Mouse (Mus musculus) layer of hippocampus, adult 11-12 months (tissue): ENCODE results near the gene Maff.

Experiments
- DNase-seq: peaks from one replicate; pipeline ENCODE4 v3.0.0; 2022; ENCODE audit warnings: low spot score

The Maff gene

DNA sequence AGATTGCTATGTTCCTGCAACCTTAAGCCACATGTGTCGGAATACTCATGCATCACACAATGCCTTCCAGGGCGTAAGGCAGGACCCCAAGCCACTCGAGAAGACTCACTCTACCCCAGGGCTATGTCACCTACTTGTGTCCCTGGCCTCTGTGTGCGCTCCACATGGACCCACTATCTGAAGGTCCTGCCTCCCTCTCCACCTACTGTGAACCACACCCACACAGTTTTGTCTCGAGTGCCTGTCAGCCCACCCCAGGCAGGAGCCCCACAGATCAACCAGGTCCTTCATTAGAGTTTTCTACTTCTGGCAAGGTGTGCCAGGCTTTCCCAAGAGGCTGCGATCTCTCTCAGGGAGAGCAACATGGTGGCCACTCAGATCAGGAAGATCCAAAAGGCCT is 48.9 kb downstream of the Maff start:
- DNase-seq, result no peak

DNA sequence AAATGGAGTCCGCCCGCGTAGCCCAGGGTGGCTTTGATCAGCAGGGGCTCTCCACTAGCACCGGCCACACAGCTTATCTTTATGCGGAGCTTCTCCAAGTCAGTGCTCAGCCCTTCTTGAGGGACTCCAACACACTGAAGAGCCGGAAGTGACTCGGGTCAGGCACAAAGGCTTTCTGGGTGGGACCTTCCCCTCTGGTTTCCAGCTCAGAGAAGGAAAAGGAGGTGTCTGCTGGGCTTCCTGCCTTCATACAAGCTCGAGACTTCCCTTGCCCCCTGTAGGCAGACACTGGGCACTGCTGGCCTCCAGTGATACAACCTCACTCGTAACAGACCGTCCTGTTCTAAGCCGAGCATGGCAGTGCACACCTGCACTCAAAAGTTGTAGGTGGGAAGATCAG is 50.3 kb downstream of the Maff start:
- DNase-seq, result no peak

DNA sequence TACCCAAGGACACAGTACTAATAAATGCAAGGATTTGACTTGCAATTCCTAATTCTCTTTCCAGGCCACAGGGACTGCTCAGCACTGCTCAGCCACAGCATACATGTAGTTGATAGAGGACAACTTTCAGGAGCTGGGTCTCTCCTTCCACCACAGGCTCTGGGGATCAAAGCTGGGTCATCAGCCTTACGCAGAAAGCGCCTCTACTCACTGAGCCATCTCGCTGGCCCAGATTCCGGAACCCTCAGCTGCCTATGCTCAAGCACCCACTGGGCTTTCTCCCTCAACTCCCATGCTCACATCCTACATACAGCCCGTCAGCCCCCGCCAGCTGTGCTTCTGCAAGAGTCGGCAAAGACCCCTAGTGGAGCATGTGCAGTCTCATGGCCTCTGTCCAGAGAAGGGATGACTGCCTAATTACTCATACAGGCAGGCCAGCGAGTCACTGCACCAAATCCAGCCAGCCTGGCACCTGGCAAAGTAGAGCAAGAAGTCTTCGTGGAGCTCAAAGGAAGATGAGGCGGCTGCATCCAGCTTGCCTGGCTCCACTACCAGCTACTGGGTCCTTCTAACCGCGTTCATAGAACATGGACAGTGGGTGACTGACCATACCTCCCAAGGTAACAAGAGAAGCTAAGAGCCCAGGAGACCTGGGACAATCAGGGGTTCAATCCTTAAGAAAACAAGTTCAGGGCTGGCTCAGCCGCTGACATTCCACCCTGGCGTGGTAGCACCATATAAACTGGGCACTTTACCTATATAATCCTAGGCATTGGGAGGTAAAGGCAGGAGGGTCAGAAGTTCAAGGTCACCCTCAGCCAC is 53.0 kb downstream of the Maff start:
- DNase-seq, result no peak

DNA sequence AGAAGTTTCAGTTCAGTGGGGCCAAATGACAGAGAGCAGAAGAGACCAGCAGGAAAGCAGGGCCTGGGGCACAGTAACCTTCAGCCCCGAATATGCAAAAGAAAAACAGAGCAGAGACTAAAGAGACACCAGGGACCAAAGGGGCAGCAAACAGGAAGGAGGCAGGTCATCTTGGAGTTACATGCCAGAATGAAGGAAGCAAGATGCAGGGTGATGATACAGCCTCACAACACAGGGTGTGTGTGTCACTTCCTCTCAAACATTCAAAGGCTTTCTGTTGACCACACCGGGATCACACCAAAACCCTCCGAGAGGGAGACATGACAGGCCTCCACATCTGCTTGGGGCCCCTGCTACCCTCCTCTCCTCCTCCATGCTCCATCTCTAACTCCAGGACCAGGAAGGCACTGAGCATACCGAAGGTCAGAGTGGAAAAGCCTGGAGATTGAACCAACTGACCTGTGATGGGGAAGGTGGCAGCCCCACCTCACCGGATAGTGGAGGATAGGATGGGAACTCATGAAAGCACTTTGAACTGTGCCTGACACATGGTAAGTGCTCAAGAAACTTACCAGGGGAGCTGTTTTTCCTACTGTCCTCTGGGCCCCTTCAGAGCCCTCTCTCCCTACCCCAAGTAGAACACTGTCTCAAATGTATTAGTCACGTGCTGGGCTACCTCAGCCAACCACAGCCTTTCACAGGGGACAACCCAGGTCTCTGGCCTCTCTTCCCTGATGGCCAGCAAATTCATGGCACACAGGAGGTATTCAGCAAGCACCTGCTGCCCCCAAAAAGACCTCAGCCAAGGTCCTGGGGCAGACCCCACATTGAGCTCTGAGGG is 53.9 kb downstream of the Maff start:
- DNase-seq, result no peak

DNA sequence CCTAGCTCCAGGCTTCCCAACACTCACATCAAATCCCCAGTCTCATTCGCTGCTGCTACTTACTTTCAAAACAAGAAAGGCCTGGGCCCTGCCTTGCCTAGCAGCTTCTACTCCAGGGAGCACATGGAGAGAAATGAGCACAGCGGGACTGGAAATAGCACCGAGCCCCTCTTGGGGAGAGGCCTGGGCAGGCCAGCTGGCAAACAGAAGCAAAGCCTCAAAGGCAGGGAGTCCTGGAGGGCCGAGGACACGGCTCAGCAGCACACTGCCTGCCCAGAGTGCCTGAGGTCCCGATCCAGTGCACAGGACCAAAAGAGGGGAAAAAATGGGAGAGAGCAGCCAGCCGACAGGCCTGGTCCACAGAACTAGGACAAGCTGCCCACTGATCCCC is 54.5 kb downstream of the Maff start:
- no peak for DNase-seq

DNA sequence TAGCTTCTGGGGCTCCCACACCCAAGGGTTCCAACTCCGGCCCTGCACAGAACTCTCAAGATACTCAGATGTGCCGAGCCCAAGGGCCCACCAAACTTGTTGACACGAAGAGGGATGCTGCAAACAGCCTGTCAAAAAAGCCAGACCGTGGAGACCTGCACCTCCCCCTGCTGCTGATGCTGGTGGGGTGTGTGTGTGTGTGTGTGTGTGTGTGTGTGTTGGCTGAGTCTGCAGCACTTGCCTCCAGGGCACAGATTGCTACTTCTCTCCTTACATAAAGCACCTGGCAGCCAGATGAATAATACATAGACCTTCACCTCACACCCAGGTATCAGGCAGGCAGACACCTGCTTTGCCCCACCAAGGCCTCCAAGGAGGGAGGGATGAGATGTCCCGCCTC is 55.8 kb downstream of the Maff start:
- DNase-seq, result no peak

DNA sequence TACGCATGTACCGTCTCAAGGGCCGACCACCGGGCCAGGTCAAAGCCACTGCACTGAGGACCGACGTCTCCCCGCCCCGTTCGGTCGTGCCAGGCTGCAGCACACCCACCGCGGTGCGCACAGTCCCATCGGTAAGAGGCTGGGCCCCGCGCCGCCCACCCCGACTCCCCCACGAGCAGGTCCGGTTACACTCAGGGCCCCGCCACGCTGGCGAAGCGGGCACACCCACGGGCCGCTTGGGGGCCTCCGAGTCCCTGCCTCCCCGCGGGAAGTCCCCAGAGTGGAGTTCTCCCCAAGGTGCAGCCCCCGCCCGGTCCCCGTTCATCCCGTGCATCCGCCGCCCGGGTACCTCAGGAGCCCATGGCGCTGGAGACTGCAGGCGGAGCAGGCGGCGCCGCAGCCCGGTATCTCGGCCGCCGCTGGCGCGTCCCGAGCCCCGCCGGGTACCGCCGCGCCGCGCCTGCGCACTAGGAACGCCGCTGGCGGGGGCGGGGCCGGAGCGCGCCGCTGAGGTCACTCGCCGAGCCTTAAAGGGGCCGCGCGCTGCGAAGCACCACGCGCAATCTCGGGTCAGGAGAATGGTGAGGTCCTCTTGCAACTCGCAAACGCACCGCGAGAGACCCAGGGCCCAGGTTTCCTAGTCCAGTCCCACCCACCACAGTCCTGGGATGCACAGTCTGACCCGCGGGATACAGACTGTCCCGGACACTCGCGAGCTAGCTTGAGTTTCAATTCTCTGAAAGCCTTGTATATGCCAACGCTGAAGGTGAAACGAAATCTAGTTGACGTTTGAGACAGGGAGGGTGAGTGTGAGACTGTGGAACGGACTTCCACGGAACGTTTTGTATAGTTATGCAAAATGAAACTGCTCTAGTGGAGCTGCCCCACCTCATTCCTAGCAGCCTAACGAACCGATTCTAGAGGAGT is 56.7 kb downstream of the Maff start, which contains the start of gene Tmem184b:
Gene Tmem184b (minus strand): TSS at position 734 of the 927 bp plus-strand sequence.
- peak; percentile 87 for DNase-seq

DNA sequence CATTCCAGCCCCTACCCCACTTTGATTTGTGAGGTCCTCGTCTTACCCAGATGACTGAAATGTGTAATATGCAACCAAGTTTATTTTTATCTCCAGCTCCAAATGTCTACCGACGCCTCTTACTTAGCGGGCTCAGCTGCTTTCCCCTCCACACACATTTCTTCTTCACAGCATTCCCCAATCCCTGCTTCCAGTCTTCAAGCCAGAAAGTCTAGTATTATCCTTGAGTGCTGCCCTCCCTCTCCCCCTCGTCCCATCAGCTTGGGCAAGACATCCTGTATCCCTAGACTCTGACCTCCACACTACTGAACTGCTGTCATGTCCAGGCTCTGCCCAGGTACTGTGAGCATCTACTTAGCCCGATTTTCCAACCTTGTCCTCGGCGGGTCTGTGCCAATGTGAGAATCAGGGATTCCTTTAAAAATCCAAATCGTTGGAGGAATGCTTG is 57.4 kb downstream of the Maff start:
- no peak for DNase-seq

DNA sequence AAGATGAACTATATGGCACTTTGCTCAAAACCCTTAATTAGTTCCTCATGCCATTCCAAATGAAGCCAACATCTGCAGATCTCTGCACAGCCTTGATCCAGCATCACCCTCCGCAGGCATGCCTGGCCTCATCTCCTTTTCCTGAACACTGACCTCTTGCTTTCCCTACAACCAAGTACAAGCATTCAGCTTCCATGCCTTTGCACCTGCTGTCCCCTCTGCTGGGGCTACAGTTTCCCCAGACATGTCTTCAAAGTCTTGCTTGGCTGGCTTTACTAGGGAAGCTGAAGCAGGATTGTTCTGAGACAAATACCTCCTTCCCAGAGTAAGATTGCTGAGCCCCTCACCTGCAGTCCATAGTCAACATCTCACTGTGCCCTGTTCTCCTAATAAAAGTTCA is 57.9 kb downstream of the Maff start:
- no peak for DNase-seq

DNA sequence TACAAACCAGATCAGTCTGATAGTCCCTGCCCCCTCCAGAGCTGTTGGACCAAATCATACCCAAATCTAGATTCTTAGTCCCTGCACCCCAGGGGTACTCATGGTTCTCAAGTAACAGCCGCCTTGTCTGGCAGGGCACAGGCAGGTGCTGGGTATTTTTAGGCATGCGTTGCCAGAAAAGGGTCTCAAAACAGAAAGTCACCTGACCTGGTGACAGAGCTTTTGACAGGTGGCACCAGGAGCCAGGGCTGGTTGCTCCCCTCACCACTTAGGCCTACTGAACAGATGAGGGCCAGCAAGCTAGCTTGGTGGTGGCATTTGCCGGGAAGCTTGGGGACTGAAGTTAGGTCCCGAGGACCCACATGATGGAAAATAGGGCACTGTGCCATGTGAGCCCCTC is 60.1 kb downstream of the Maff start:
- no peak for DNase-seq
